Mouse (Mus musculus) intestine, embryonic 15.5 days (tissue): Measurements from ENCODE around the gene 6430628N08Rik. TPM values are rescaled to one million over a fixed set of nuclear protein-coding genes. Genes with fewer than 3 reads are reported as not detected.
A peak's percentile ranks its signal among the peaks of the same experiment; 100 is the strongest.

Experiments used
- ATAC-seq: fragments of 200-750 bp; cut with Nextera tagmentation; 2 replicates; pipeline ENCODE4 v1.8.0; 2017; ENCODE audit warnings: moderate TSS enrichment, moderate library complexity
- H3K27ac ChIP-seq: fragments of 300-500 bp; sonication (generic); 2 replicates; pipeline ENCODE4 v1.5.1; 2015; ENCODE audit warnings: mild to moderate bottlenecking, inconsistent platforms
- H3K27me3 ChIP-seq: fragments of 300-500 bp; sonication (generic); replicated peaks from 2 replicates; pipeline ENCODE4 v1.6.1; 2015; ENCODE audit warnings: inconsistent platforms
- H3K36me3 ChIP-seq: fragments of 300-500 bp; sonication (generic); 2 replicates; pipeline ENCODE4 v1.6.1; 2015; ENCODE audit warnings: inconsistent platforms
- H3K4me1 ChIP-seq: fragments of 300-500 bp; sonication (generic); replicated peaks from 2 replicates; pipeline ENCODE4 v1.6.1; 2015; ENCODE audit warnings: inconsistent platforms
- H3K4me2 ChIP-seq: fragments of 300-500 bp; sonication (generic); replicated peaks from 2 replicates; pipeline ENCODE4 v1.6.1; 2015; ENCODE audit warnings: mild to moderate bottlenecking, inconsistent platforms
- H3K4me3 ChIP-seq: fragments of 300-500 bp; sonication (generic); replicated peaks from 2 replicates; pipeline ENCODE4 v1.5.1; 2015; ENCODE audit warnings: inconsistent platforms
- H3K9ac ChIP-seq: fragments of 300-500 bp; sonication (generic); 2 replicates; pipeline ENCODE4 v1.6.1; 2015; ENCODE audit warnings: inconsistent platforms
- H3K9me3 ChIP-seq: fragments of 300-500 bp; sonication (generic); 2 replicates; pipeline ENCODE4 v1.6.1; 2016; ENCODE audit warnings: inconsistent platforms
- WGBS: fragments of 180-500 bp; shearing (Covaris S2); methylation state at CpG from one replicate; pipeline ENCODE4 v1.1.7; 2015; 5-methylcytosine and 5-hydroxymethylcytosine counted together
- polyA plus RNA-seq: library from polyadenylated mRNA; unstranded; fragments of >200 nt; fragmentation: Nextera tagmentation; extraction: Ambion mirVana; gene quantifications from 2 replicates; pipeline ENCODE4 v1.2.1, GENCODE M21; 2015

The 6430628N08Rik gene
- not detected in 2 replicates for polyA plus RNA-seq

DNA sequence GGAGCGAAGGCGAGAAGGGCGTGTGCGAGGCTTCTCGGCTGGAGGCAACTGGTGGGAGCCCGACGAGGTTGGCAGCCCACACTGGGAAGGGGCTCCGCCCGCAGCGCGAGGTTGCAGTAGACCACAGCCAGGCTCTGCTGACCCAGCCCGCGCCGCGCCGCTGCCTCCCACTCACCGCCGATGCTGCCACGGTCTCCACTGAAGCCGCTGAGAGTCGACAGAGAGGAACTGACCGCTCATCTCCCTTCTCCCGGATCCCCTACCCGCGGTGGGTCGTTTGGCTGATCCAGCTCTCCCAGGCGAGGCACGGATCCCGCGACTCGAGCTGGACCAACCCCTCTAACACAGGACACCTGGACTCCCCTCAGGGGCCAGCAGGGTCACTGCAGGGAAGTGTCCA is at the start of gene 6430628N08Rik:
6430628N08Rik (plus strand) TSS at position 113 of the 400 bp plus-strand sequence.
- Histone ChIP-seq H3K27me3 (peaks cover 28% of the 10 kb centered on the region), H3K36me3 (no peaks in the 10 kb centered on the region), H3K9ac (no peak within 1 kb of the TSS), H3K4me1 (peaks cover 5% of the 10 kb centered on the region; the same call in 1 of the 2 replicates), H3K9me3 (no peaks in the 10 kb centered on the region), H3K27ac (no peak within 1 kb of the TSS), H3K4me3 (peak within 1 kb of the TSS; percentile 23; the same call in 1 of the 2 replicates), H3K4me2 (peak within 1 kb of the TSS; percentile 58)
- ATAC-seq = 0 out of 2 replicates have a peak, but pooled peaks have one; percentile 43
- under 1% methylated on average over 31 of the region's 31 CpGs for WGBS

DNA sequence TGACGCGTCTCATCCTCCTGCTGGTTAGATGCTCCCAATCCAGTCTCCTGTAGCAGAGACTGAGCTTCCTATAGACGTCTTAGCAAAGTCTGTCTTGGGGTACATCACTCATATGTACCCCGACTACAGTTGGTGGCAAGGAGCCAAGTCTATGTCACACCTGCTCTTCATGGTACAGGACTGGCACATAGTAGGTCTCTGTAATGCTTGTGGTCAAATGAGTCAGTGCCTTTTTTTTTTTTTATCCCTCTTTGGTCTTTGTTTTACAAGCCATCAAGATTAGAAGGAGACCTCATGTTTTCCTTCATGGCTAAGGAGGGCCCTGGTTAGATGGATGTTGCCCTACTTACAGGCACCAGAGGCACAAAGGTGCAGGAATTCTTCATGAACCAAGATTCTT is 49.6 kb upstream of the 6430628N08Rik start:
- no peak overlapping the region for H3K4me3 ChIP-seq
- WGBS = 93% methylated on average over 4 of the region's 4 CpGs
- no peaks in the 10 kb centered on the region for H3K9me3 ChIP-seq
- peaks cover 5% of the 10 kb centered on the region; the same call in 1 of the 2 replicates for H3K4me1 ChIP-seq
- no peak for ATAC-seq
- H3K9ac ChIP-seq = no peak overlapping the region
- no peak overlapping the region for H3K27ac ChIP-seq
- no peaks in the 10 kb centered on the region for H3K36me3 ChIP-seq
- no peaks in the 10 kb centered on the region for H3K27me3 ChIP-seq
- no peak overlapping the region for H3K4me2 ChIP-seq

DNA sequence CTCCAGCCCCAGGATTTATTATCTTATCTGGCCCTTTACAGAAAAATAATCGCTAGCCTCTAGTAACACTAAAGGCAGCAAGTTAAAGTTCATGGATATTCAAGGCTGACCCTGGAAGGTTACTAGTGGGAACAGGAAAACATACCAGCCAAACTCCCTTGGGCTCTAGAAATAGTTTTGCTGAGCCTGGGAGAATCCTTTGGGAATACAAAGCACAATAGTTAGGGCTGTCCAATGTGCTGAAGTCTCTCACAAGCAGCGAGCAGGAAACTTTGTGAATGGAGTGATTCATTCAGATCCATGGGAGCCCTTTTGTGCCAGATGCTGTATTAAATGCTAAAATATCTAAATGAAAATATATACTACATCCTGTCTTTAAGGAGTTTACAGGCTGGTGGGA is 43.8 kb upstream of the 6430628N08Rik start:
- no peaks in the 10 kb centered on the region for H3K9me3 ChIP-seq
- no peak overlapping the region for H3K27ac ChIP-seq
- whole genome bisulfite sequencing = 50% methylated on average over 2 of the region's 2 CpGs
- no peak for ATAC-seq
- H3K4me3 ChIP-seq = no peak overlapping the region
- 0 out of 2 replicates have a peak, but pooled peaks cover 2% of the 10 kb centered on the region for H3K4me1 ChIP-seq
- no peak overlapping the region for H3K9ac ChIP-seq
- H3K27me3 ChIP-seq = no peaks in the 10 kb centered on the region
- no peak overlapping the region for H3K4me2 ChIP-seq
- H3K36me3 ChIP-seq = no peaks in the 10 kb centered on the region; the same call in 1 of the 2 replicates

DNA sequence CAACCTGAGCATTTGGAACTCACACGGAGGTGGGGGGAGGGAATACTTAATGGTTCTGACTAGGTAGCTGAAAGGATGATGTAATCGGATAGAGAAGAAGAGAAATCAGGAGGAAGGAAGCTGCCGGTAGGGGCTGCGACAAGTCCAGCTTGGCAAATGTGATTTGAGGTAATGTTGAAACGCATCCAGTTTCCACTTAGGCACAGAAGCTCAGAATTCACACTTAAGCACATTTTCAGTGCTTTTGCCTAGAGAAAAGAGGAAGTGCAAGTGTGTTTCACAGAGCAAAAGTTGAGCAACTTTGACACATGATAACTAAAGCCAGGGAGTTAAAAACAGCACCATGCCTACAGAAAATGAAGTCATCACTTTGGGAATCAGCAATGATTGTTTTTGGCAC is 43.1 kb upstream of the 6430628N08Rik start:
- no peaks in the 10 kb centered on the region for H3K27me3 ChIP-seq
- ATAC-seq = no peak
- H3K9ac ChIP-seq = no peak overlapping the region
- 58% methylated on average over 5 of the region's 5 CpGs for WGBS
- H3K9me3 ChIP-seq = no peaks in the 10 kb centered on the region
- H3K4me1 ChIP-seq = 0 out of 2 replicates have a peak, but pooled peaks cover 2% of the 10 kb centered on the region
- H3K4me3 ChIP-seq = no peak overlapping the region
- no peak overlapping the region for H3K27ac ChIP-seq
- H3K4me2 ChIP-seq = no peak overlapping the region
- H3K36me3 ChIP-seq = no peaks in the 10 kb centered on the region; the same call in 1 of the 2 replicates

DNA sequence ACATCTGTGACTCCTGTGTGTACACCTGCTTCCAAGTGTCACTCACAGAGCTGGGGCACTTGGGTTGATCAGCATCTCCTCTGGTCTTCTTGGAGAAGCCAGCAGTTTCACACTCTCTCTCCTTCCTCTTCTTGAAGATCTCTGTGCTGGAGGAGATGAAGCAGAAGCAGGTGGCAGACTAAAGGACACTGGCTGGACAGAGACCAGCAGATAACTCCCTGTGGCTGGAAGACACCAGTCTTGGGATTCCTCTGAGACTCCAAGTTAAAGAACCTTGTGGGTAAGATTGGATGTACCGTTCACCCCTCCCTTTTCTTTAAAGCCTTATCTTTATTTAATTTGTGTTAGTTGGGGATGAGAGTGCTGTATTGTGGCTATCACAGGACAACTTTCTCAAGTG is 42.4 kb upstream of the 6430628N08Rik start:
- Histone ChIP-seq H3K9ac (no peak overlapping the region), H3K4me1 (0 out of 2 replicates have a peak, but pooled peaks cover 2% of the 10 kb centered on the region), H3K27me3 (no peaks in the 10 kb centered on the region), H3K9me3 (no peaks in the 10 kb centered on the region), H3K4me2 (no peak overlapping the region), H3K27ac (no peak overlapping the region), H3K36me3 (no peaks in the 10 kb centered on the region; the same call in 1 of the 2 replicates), H3K4me3 (no peak overlapping the region)
- 88% methylated on average over 1 of the region's 1 CpGs for WGBS
- no peak for ATAC-seq

DNA sequence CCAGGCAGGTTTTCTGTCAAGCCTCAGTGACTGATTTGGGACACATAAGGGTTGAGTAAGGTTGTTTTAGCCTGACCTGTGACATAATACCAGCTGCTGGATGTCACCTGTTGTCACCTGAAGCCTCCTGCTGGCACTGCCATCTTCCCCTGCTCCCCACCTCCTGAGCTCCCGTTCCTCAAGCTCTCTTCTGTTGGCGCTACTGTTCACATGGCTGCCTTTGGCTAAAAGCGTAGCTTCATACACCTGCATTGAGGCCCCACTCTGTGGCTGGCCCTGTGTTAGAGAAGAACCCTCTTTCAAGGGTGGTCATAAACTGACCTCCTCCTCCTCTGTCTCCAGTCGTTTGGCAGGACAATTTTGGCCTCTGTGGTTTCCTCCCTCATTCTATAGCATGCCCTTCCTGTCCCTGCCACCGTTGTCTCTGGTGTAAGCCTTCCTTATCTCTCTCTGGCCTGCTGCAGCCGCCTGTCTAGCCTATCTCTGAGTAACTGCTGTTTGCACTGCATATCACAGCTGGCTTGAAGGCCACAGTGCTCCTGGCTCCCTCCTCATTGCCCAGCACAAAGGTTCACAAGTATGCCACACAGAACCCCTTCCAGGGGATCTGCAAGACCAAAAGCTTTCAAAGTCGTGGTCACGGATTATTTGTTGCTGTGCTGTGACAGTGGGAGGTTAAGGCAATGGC is 41.3 kb upstream of the 6430628N08Rik start:
- 47% methylated on average over 8 of the region's 8 CpGs for WGBS
- H3K4me1 ChIP-seq = 0 out of 2 replicates have a peak, but pooled peaks cover 2% of the 10 kb centered on the region

DNA sequence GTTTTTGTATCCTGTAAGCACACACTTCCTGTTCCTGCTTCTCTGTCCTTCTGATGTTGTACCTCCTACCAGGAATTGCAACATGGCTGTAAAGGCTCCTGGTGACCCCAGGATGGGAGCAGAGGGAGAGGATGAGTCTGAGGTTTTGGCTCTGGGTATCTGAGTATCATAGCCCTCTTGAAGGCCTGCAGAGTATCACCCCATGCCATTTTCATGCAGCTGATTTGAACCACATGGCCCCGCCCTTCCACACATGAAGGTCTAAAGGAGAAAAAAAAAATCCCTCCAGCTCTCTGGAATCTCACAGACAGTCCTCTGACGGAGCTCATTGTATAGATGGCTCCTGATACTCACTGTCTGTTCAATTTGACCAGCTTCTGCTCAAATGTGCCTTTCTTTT is 40.4 kb upstream of the 6430628N08Rik start:
- no peaks in the 10 kb centered on the region for H3K9me3 ChIP-seq
- no peaks in the 10 kb centered on the region for H3K27me3 ChIP-seq
- H3K4me1 ChIP-seq = 0 out of 2 replicates have a peak, but pooled peaks cover 2% of the 10 kb centered on the region
- ATAC-seq = no peak
- H3K36me3 ChIP-seq = no peaks in the 10 kb centered on the region; the same call in 1 of the 2 replicates
- no peak overlapping the region for H3K4me3 ChIP-seq
- H3K4me2 ChIP-seq = no peak overlapping the region
- H3K9ac ChIP-seq = no peak overlapping the region
- 79% methylated on average over 2 of the region's 2 CpGs for WGBS
- no peak overlapping the region for H3K27ac ChIP-seq

More for the DNA sequence above, 41.3 kb upstream of the 6430628N08Rik start:
- H3K9ac ChIP-seq = no peak overlapping the region
- H3K36me3 ChIP-seq = no peaks in the 10 kb centered on the region; the same call in 1 of the 2 replicates
- H3K4me2 ChIP-seq = no peak overlapping the region
- H3K27ac ChIP-seq = no peak overlapping the region
- no peak overlapping the region for H3K4me3 ChIP-seq
- H3K27me3 ChIP-seq = no peaks in the 10 kb centered on the region
- peak; percentile 94 for ATAC-seq
- no peaks in the 10 kb centered on the region for H3K9me3 ChIP-seq

DNA sequence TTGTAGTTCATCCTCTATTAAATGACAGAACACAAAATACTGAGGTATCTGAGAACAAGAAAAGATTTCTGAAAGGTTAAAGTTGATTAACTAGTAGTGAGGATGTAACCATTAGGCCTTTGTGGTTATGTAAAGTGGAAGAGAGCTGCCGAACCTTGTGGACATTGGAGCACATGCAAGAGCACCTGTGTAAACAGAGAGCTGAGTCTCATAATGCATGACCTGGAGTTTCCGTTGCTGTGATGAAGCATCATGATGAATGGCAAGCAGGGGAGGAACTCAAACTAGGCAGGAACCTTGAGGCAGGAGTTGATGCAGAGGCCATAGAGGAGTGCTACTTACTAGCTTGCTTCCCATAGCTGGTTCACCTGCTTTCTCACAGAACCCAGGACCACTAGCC is 39.8 kb upstream of the 6430628N08Rik start:
- Histone ChIP-seq H3K4me2 (no peak overlapping the region), H3K4me3 (no peak overlapping the region), H3K27ac (no peak overlapping the region), H3K27me3 (no peaks in the 10 kb centered on the region), H3K36me3 (no peaks in the 10 kb centered on the region; the same call in 1 of the 2 replicates), H3K9ac (no peak overlapping the region), H3K9me3 (no peaks in the 10 kb centered on the region), H3K4me1 (0 out of 2 replicates have a peak, but pooled peaks cover 2% of the 10 kb centered on the region)
- 39% methylated on average over 2 of the region's 2 CpGs for WGBS
- ATAC-seq = no peak

DNA sequence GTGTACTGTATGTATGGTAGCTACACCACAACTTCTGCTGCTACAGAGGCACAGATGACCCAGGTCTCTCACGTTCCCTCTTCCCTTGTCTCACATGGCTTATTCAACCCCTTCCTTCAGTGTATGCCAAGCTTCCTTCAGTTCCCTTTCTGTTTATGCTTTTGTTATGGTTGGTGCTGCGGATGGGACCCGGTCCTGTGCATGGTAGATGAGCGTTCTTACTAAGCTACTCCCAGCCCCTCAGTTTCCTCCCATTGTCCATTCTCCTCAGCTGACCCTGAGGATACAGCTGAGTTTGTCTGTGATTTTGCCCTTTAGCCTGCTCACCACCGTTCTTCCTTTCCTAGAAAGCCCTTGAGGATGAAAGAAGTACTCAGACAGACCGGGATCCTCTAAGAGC is 38.9 kb upstream of the 6430628N08Rik start:
- WGBS = 85% methylated on average over 6 of the region's 6 CpGs
- H3K36me3 ChIP-seq = no peaks in the 10 kb centered on the region; the same call in 1 of the 2 replicates
- no peak overlapping the region for H3K9ac ChIP-seq
- ATAC-seq = no peak
- H3K4me2 ChIP-seq = no peak overlapping the region
- no peak overlapping the region for H3K27ac ChIP-seq
- H3K4me3 ChIP-seq = no peak overlapping the region
- no peaks in the 10 kb centered on the region for H3K9me3 ChIP-seq
- 0 out of 2 replicates have a peak, but pooled peaks cover 2% of the 10 kb centered on the region for H3K4me1 ChIP-seq
- H3K27me3 ChIP-seq = no peaks in the 10 kb centered on the region

DNA sequence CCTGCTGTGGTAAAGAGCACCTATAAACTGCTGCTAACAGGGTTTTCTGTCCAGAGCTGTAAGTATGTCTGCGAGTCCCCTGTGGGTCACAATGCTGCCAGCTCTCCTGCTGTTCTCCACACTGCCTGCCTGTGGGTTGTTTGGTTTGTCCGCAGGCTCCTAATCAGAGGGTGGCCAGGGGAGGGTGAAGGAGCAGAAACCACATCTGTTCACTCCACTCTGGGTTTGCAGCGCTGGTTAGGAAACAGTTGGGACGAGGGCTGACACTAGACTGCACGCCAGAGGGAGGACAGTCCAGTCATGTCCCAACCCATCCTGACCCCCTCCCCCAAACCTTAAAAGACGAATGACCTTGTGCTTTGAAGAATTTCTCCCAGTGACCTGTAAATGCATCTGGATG is 35.4 kb upstream of the 6430628N08Rik start:
- H3K4me3 ChIP-seq = no peak overlapping the region
- H3K9me3 ChIP-seq = no peaks in the 10 kb centered on the region
- peaks cover 8% of the 10 kb centered on the region for H3K36me3 ChIP-seq
- ATAC-seq = no peak
- H3K9ac ChIP-seq = no peak overlapping the region
- H3K27ac ChIP-seq = no peak overlapping the region
- WGBS = 66% methylated on average over 6 of the region's 6 CpGs
- H3K4me1 ChIP-seq = no peaks in the 10 kb centered on the region
- H3K27me3 ChIP-seq = no peaks in the 10 kb centered on the region
- H3K4me2 ChIP-seq = no peak overlapping the region

DNA sequence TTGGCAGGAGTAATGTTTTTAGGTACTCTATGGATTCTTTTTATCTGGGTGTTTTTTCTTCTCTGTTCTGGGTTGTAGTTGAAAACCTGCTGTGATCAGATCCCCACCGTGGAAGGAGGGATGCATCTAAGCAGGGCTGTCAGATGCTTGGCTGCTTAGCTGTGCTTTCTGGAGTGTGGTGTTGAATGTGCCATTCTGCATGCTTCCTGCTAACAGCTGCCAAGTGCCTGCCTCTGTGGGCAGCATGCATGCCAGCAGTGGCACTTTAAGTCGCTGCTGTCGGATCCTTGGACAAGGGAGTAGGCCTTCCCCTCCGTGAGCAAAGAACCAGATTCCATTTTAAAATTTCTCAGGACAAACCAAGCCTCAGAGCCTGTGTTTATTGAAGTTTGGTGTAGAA is 34.9 kb upstream of the 6430628N08Rik start:
- no peak overlapping the region for H3K4me3 ChIP-seq

DNA sequence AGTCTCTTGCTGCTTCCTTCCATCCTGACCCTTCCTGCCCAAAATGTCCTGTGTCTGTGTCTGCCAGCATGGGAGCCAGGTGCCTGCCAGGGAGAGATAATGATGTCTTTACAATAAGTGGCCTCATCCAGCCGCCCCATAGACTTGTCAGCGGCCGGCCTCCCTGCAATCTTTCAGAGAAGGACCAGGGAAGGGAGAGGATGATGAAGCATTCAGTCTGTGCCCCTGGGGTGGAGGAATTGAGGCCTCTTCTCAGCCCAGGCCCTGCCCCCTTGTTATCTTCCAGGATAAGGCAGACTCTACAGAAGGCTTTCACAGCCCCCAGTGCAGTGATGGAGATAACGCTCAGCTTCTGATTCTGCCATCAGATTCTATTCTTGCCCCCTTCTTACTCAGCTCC is 34.2 kb upstream of the 6430628N08Rik start:
- Histone ChIP-seq H3K27ac (no peak overlapping the region), H3K4me1 (no peaks in the 10 kb centered on the region), H3K4me2 (no peak overlapping the region), H3K36me3 (peaks cover 8% of the 10 kb centered on the region; the same call in 1 of the 2 replicates), H3K9ac (no peak overlapping the region), H3K27me3 (no peaks in the 10 kb centered on the region), H3K4me3 (no peak overlapping the region), H3K9me3 (no peaks in the 10 kb centered on the region)
- ATAC-seq = peak; percentile 58; the same call in 1 of the 2 replicates
- 76% methylated on average over 4 of the region's 4 CpGs for WGBS

More for the DNA sequence above, 34.9 kb upstream of the 6430628N08Rik start:
- no peaks in the 10 kb centered on the region for H3K4me1 ChIP-seq
- H3K36me3 ChIP-seq = peaks cover 8% of the 10 kb centered on the region; the same call in 1 of the 2 replicates
- no peak for ATAC-seq
- no peaks in the 10 kb centered on the region for H3K27me3 ChIP-seq
- no peak overlapping the region for H3K9ac ChIP-seq
- H3K27ac ChIP-seq = no peak overlapping the region
- no peaks in the 10 kb centered on the region for H3K9me3 ChIP-seq
- no peak overlapping the region for H3K4me2 ChIP-seq
- 66% methylated on average over 4 of the region's 4 CpGs for WGBS
